Mouse (Mus musculus): ENCODE measurements around the gene Sgip1. TPM values are rescaled to one million over a fixed set of nuclear protein-coding genes. Genes with fewer than 3 reads are reported as not detected.

The Sgip1 gene
- polyA plus RNA-seq, 1 experiment: 0.35 TPM

- WGBS: 74% methylated on average over 3 of the region's 3 CpGs
- no peak for TF ChIP-seq POLR2A (IDR thresholded peaks at IDR 0.05; ENCODE audit: low read depth, low read length)
- no peak for TF ChIP-seq CTCF (IDR thresholded peaks at IDR 0.05; ENCODE audit: extremely low read depth, insufficient read length, insufficient replicate concordance, low read depth, low read length)
- Histone ChIP-seq H3K27me3 (ENCODE audit: control insufficient read depth, insufficient read depth, low read length) (no peaks in the 10 kb centered on the region), H3K27ac (ENCODE audit: insufficient read depth, low read depth, low read length) (no peak overlapping the region), H3K4me1 (ENCODE audit: control insufficient read depth, insufficient read depth, insufficient read length, low read length) (no peaks in the 10 kb centered on the region), H3K4me3 (ENCODE audit: low read depth, low read length) (no peak overlapping the region), H3K36me3 (ENCODE audit: control insufficient read depth, insufficient read depth, low read length) (no peaks in the 10 kb centered on the region)
Observed at GRCm38 (mm10) chr4:102883142-102883541, 142.0 kb downstream of the Sgip1 start.

- H3K4me1 ChIP-seq (ENCODE audit: control insufficient read depth, insufficient read depth, insufficient read length, low read length): no peaks in the 10 kb centered on the region
- no peaks in the 10 kb centered on the region for H3K27me3 ChIP-seq (ENCODE audit: control insufficient read depth, insufficient read depth, low read length)
- H3K27ac ChIP-seq (ENCODE audit: insufficient read depth, low read depth, low read length): no peak overlapping the region
- no peak overlapping the region for H3K4me3 ChIP-seq (ENCODE audit: low read depth, low read length)
- no peaks in the 10 kb centered on the region for H3K36me3 ChIP-seq (ENCODE audit: control insufficient read depth, insufficient read depth, low read length)
- TF ChIP-seq POLR2A (IDR thresholded peaks at IDR 0.05; ENCODE audit: low read depth, low read length): no peak
- WGBS: 80% methylated on average over 4 of the region's 4 CpGs
Observed at GRCm38 (mm10) chr4:102884228-102884627, 143.1 kb downstream of the Sgip1 start.

GRCm38 (mm10) chr4:102886459-102886858, 145.4 kb downstream of the Sgip1 start:
- Histone ChIP-seq H3K4me3 (ENCODE audit: low read depth, low read length) (no peak overlapping the region), H3K27me3 (ENCODE audit: control insufficient read depth, insufficient read depth, low read length) (no peaks in the 10 kb centered on the region), H3K4me1 (ENCODE audit: control insufficient read depth, insufficient read depth, insufficient read length, low read length) (no peaks in the 10 kb centered on the region), H3K27ac (ENCODE audit: insufficient read depth, low read depth, low read length) (no peak overlapping the region), H3K36me3 (ENCODE audit: control insufficient read depth, insufficient read depth, low read length) (no peaks in the 10 kb centered on the region)
- 49% methylated on average over 2 of the region's 2 CpGs for WGBS
- TF ChIP-seq POLR2A (IDR thresholded peaks at IDR 0.05; ENCODE audit: low read depth, low read length) (no peak), CTCF (IDR thresholded peaks at IDR 0.05; ENCODE audit: extremely low read depth, insufficient read length, insufficient replicate concordance, low read depth, low read length) (no peak)

GRCm38 (mm10) chr4:102886902-102887301, 145.8 kb downstream of the Sgip1 start:
- Histone ChIP-seq H3K4me1 (ENCODE audit: control insufficient read depth, insufficient read depth, insufficient read length, low read length) (no peaks in the 10 kb centered on the region), H3K4me3 (ENCODE audit: low read depth, low read length) (no peak overlapping the region), H3K36me3 (ENCODE audit: control insufficient read depth, insufficient read depth, low read length) (no peaks in the 10 kb centered on the region), H3K27me3 (ENCODE audit: control insufficient read depth, insufficient read depth, low read length) (no peaks in the 10 kb centered on the region), H3K27ac (ENCODE audit: insufficient read depth, low read depth, low read length) (no peak overlapping the region)
- 80% methylated on average over 4 of the region's 4 CpGs for WGBS
- TF ChIP-seq CTCF (IDR thresholded peaks at IDR 0.05; ENCODE audit: extremely low read depth, insufficient read length, insufficient replicate concordance, low read depth, low read length) (no peak), POLR2A (IDR thresholded peaks at IDR 0.05; ENCODE audit: low read depth, low read length) (no peak)

- H3K27me3 ChIP-seq (ENCODE audit: control insufficient read depth, insufficient read depth, low read length): no peaks in the 10 kb centered on the region
- 78% methylated on average over 14 of the region's 14 CpGs for WGBS
- TF ChIP-seq CTCF (IDR thresholded peaks at IDR 0.05; ENCODE audit: extremely low read depth, insufficient read length, insufficient replicate concordance, low read depth, low read length) (no peak), POLR2A (IDR thresholded peaks at IDR 0.05; ENCODE audit: low read depth, low read length) (no peak)
- H3K36me3 ChIP-seq (ENCODE audit: control insufficient read depth, insufficient read depth, low read length): no peaks in the 10 kb centered on the region
- no peak overlapping the region for H3K27ac ChIP-seq (ENCODE audit: insufficient read depth, low read depth, low read length)
- H3K4me1 ChIP-seq (ENCODE audit: control insufficient read depth, insufficient read depth, insufficient read length, low read length): no peaks in the 10 kb centered on the region
- no peak overlapping the region for H3K4me3 ChIP-seq (ENCODE audit: low read depth, low read length)
Observed at GRCm38 (mm10) chr4:102887770-102888689, 146.9 kb downstream of the Sgip1 start.

GRCm38 (mm10) chr4:102895866-102896265, 154.8 kb downstream of the Sgip1 start:
- H3K4me3 ChIP-seq (ENCODE audit: low read depth, low read length): no peak overlapping the region
- 97% methylated on average over 2 of the region's 2 CpGs for WGBS
- H3K27me3 ChIP-seq (ENCODE audit: control insufficient read depth, insufficient read depth, low read length): no peaks in the 10 kb centered on the region
- TF ChIP-seq POLR2A (IDR thresholded peaks at IDR 0.05; ENCODE audit: low read depth, low read length) (no peak), CTCF (IDR thresholded peaks at IDR 0.05; ENCODE audit: extremely low read depth, insufficient read length, insufficient replicate concordance, low read depth, low read length) (no peak)
- no peak overlapping the region for H3K27ac ChIP-seq (ENCODE audit: insufficient read depth, low read depth, low read length)
- H3K36me3 ChIP-seq (ENCODE audit: control insufficient read depth, insufficient read depth, low read length): no peaks in the 10 kb centered on the region
- no peaks in the 10 kb centered on the region for H3K4me1 ChIP-seq (ENCODE audit: control insufficient read depth, insufficient read depth, insufficient read length, low read length)

GRCm38 (mm10) chr4:102898987-102899386, 157.9 kb downstream of the Sgip1 start:
- 65% methylated on average over 4 of the region's 4 CpGs for WGBS
- TF ChIP-seq POLR2A (IDR thresholded peaks at IDR 0.05; ENCODE audit: low read depth, low read length): no peak
- TF ChIP-seq CTCF (IDR thresholded peaks at IDR 0.05; ENCODE audit: extremely low read depth, insufficient read length, insufficient replicate concordance, low read depth, low read length): no peak

More at GRCm38 (mm10) chr4:102898987-102899386, 157.9 kb downstream of the Sgip1 start:
- no peaks in the 10 kb centered on the region for H3K36me3 ChIP-seq (ENCODE audit: control insufficient read depth, insufficient read depth, low read length)
- H3K27ac ChIP-seq (ENCODE audit: insufficient read depth, low read depth, low read length): no peak overlapping the region
- H3K27me3 ChIP-seq (ENCODE audit: control insufficient read depth, insufficient read depth, low read length): no peaks in the 10 kb centered on the region
- no peaks in the 10 kb centered on the region for H3K4me1 ChIP-seq (ENCODE audit: control insufficient read depth, insufficient read depth, insufficient read length, low read length)
- no peak overlapping the region for H3K4me3 ChIP-seq (ENCODE audit: low read depth, low read length)

Data from small intestine, adult 2 months (tissue).